Mouse (Mus musculus) gonadal fat pad, adult 2 months (tissue): ENCODE data around the gene Dmd. TPM values are rescaled to one million over a fixed set of nuclear protein-coding genes. Genes with fewer than 3 reads are reported as not detected.
A peak's percentile ranks its signal among the peaks of the same experiment; 100 is the strongest.
"Not testable (repeated sequence)": the region's sequence is repeated elsewhere in the genome, so short reads cannot be mapped to it uniquely, and the experiment has no call there.

ENCODE experiments used
- DNase-seq: peaks from one replicate; pipeline ENCODE4 v3.0.0-alpha.2; 2012; ENCODE audit warnings: low read depth
- polyA plus RNA-seq: library from polyadenylated mRNA; depleted of rRNA; stranded (reverse); fragments of >200 nt; gene quantifications from 2 replicates; pipeline ENCODE4 v1.2.3, GENCODE M21; 2012; rRNA removed

Gene Dmd
- 10.2 and 13.3 TPM in 2 replicates for polyA plus RNA-seq

DNA sequence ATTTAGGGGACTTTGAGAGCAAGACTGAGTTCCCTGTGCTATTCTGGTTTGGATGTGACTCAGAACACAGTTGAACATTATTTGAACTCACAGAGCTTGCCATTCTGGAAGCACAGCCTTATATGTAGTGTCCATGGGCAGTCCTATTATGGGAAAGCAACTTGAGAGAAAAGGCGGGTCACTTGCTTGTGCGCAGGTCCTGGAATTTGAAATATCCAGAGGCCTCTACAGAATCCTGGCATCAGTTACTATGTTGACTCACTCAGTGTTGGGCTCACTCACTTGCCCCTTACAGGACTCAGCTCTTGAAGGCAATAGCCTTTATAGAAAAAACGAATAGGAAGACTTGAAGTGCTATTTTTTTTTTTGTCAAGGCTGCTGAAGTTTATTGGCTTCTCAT, at the start of gene Dmd:
TSS of gene Dmd (plus strand) at position 241 of the 400 bp plus-strand sequence.
- DNase-seq, result no peak

DNA sequence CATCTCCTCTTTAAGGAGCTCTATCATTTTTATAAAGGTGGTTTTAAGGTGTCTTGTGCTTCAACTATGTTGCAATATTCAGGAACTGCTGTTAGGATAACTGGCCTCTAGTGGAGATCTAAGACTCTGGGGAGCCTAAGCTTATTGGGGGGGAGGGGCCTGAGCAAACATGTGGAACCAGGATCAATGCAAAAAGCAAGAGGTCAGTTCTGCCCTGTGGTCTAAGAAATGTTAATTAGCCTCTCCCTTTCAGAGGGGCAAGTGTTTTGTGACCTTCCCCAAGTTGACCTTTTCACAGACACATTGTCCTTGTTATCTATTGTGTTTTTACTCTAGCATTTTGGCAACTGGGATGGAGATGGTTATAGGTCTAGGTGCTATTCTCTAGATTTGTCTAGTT, 47.2 kb upstream of the Dmd start:
- no peak for DNase-seq

GRCm38 (mm10) chrX:82987683-82988082, 39.0 kb downstream of the Dmd start:
- no peak for DNase-seq

GRCm38 (mm10) chrX:83050190-83050589, 101.5 kb downstream of the Dmd start:
- no peak for DNase-seq

DNA sequence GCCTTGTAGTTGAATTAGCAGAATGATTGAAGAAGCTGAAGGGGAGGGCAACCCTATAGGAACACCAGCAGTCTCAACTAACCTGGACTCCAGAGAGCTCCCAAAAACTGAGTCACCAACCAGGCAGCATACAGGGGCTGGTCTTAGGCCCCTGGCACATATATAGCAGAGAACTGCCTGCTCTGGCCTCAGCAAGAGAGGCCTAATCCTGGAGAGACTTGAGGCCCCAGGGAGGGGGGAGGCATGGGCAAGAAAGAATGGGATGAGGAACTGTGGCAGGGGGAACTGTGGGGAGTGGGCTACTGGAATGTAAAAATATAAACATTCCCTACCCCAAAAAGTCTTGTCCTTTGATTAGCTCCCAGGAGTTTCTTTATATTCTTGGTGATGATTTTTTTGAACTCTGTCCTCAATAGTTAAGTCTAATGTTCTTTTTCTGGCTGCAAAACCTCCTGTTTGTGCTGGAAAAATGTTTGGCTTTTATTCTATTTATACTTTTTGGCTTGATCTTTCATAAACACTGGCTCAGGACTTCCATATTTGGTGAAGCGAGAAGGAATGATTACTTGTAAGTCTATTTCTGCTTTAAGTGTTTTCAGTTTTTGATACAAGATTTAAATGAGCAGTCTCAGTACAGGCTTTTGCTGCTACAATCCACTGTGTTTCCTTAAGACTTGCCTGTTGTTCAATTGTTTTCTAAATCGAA, 167.7 kb downstream of the Dmd start:
- no peak for DNase-seq

- peak; percentile 13 for DNase-seq
These were observed 168.5 kb downstream of the Dmd start for GRCm38 (mm10) chrX:83117198-83117597.

GRCm38 (mm10) chrX:83220563-83220962, 271.9 kb downstream of the Dmd start:
- DNase-seq, result no peak

- DNase-seq, result no peak
These were observed 272.4 kb downstream of the Dmd start for GRCm38 (mm10) chrX:83221050-83221449.

- DNase-seq, result no peak
These were observed 538.9 kb downstream of the Dmd start, which contains the start of gene Tsga8 for GRCm38 (mm10) chrX:83487598-83487997. TSS of gene Tsga8 (minus strand) at chrX:83487924.

DNA sequence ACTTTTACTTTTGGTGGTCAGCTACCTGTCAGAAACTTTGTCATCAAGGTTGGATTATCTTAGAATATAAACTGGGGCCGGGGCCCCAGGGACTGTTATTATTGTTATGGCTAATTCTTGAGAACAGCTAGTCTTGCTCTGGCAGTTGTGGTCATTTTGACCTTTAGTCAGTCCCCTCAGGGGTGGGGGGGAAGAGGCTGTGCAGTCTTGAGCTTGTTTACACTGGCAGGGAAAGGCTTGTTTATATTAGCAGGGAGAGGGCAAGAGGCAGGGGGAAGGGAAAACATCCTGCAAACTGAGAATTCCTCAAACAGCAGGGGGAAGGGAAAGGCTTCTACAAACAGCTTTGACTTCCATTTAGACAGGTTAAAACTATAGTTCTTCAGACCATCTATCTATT, 726.3 kb downstream of the Dmd start:
- DNase-seq, result no peak

- no peak for DNase-seq
These were observed 737.9 kb downstream of the Dmd start for GRCm38 (mm10) chrX:83686547-83686946.

DNA sequence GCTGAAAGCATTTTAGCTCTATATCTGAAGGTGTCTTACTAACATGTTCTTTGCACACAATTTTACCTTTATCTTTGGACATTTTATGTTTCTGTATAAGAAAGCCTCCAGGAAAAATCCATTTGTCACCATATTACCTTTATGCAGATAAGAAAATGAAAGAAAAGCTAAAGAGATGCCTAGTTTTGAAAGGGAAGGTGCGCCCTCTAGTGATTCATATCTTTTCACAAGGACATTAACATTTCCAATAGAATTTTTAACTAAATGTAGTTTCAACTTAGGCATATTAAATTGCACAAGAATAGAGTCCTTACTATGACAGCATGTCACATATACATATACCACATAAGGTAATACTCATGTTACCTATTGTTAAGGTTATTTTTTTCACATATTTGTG, 791.9 kb downstream of the Dmd start:
- no peak for DNase-seq

DNA sequence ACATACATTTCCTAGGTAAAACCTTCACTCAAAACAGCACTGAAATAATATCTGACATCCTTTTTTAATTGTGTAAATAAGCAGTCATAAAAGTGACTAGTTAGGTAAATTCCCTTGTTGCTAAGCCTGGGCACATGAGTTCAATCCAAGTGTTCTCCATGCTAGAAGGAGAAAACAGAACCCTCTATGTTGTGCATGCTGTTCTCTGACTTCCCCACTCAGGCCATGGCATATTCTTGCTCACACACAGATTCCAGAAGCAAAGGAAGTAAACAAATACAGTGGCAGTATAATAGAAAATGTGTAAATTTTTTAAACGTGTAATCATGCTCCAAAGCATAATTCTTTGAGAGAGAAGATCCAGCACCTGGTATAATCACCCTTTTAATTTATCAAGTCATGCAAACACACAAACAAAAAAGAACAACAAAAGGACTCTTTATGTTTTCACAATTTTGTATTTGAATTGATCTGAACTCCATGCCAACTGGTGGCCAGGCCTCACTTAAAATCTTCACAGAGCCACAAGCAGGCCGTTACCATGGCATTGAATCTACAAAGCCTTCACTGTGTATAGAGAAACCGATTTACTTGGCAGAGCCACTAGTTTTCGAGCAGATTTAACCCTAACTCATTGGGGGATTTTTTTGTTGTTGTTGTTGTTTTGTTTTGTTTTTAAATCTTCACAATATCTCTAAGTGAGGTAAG, 797.8 kb downstream of the Dmd start:
- no peak for DNase-seq

DNA sequence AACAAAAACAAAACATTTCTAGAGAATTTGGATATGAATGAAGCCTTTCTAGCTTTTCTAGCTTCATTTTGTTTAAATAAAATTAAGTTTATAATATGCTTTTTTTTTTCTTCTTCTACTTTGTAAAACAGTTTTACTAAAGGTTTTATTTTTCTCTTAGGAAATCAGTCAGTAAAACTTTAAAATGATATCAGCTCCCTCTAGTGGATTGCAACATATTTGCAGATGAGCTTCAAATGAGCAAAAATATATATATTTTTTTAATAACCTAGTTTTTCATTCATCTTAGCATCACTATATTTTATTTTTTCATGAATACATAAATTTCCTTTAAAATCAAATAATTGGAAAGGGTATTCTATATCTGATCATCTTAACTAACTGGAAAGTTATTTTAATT, 838.7 kb downstream of the Dmd start:
- DNase-seq, result no peak

GRCm38 (mm10) chrX:83867469-83867868, 918.8 kb downstream of the Dmd start:
- not testable (repeated sequence) for DNase-seq

GRCm38 (mm10) chrX:83875389-83875788, 926.7 kb downstream of the Dmd start:
- not testable (repeated sequence) for DNase-seq

DNA sequence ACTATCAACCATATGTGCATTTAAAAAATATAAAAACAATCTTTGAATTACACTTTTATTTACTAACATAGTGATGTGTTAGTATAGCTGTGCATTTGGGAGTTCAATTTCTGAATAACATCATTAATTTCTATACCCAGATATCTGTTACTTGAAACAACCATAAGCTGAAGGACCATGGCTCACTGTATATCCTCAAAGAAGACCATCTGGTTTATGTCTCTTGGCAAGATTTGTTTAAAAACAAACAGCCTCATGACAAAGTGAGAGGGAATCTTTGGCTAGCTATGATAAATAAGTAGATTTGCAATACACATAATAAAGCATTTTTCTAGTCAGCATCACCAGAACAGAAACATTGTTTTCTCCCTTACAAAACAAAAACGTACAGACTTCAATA, 1027.2 kb downstream of the Dmd start:
- DNase-seq, result no peak

DNA sequence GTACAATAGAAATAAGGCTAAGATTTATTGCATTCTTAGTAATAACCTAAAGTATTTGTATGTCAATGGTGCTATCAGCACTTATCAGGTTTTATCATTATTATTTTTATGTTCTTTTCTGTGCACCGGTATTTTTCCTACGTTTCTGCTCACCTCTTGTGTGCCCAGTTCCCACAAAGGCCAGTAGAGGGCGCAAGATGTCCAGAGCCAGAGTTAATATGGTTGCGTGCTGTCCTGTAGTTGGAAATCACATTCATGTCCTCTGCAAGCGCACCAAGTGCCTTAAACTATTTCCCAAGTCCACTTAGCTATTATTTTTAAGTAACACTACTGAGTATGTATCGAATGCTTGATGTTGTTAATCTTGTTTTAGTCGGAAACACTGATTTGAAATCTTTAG, 1052.6 kb downstream of the Dmd start:
- no peak for DNase-seq

- DNase-seq, result not testable (repeated sequence)
These were observed 1113.8 kb downstream of the Dmd start for GRCm38 (mm10) chrX:84062431-84062830.

GRCm38 (mm10) chrX:84165872-84166271, 1217.2 kb downstream of the Dmd start:
- no peak for DNase-seq

DNA sequence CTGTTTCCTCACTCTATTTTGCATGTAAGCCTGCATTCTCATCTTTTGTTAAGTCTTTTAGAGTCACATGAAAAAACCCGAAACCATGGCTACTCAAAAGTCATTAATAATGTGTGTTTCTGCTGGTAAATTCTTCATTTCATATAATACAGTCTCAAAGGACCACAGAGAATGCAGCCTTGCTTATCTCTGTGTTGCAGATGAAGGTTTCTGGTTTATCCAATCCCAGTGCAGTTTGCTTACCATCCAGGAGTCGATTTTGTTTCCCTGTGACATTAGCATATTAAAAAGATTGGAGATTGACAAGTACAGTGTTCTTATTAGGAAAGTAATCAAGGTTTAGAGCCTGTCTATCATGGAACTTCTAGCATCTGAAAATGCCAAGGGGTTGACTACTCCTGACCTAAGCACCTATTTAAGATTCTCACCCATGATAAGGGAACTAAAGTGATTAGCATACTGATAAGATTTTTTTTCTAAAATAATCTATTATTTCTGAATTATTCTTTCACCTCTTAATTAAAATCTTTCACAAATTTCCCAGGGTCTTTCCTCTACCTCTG, 1292.7 kb downstream of the Dmd start:
- DNase-seq, result no peak

DNA sequence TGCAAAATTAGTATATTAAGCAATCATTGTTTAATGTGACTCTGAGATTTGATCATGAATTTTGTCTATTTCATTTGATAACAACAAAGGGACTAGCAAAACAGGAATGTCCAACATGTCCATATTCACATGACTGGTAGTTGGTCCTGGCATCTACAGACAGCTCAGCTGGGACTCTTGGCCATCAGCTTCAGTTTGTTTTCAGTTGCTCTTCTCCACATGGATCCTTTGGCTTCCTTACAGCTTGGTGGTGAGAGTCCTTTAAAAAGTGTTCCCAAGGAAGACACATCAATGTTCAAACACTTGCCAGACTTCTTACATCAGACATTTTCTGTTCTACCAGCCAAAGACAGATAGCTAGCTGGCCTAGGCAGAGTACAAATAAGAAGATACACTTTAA, 1381.9 kb downstream of the Dmd start:
- no peak for DNase-seq

DNA sequence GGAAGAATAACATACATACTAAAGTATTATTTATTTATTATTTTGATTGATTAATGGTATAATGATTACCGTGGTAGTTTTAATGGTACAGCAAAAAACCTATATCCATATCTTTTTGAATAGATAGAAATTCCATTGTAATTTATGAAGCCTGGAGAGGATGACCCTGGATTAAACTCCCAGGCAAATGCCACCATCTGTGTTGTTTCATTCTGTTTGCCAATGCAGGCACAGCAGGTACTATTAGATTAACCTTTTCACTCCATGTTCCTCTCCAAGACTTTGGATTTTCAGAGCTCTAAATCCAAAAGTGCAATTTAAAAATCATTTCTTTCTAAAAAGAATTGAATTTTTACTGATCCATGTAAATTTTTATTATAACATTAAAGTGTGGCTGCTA, 1383.5 kb downstream of the Dmd start:
- no peak for DNase-seq
